Mouse (Mus musculus) small intestine, adult 2 months (tissue): Measurements from ENCODE around the gene Phykpl.

ENCODE experiments used
- CTCF ChIP-seq: fragments of 200-500 bp; IDR thresholded peaks from 2 replicates; pipeline ENCODE4 v1.5.1; 2012; ENCODE audit warnings: low read depth, mild to moderate bottlenecking, control low read depth, inconsistent platforms, low read length, moderate library complexity, mixed read lengths; ENCODE audit not compliant: insufficient replicate concordance, insufficient read length; ENCODE audit errors: extremely low read depth
- POLR2A ChIP-seq: fragments of 200-500 bp; IDR thresholded peaks from 2 replicates; pipeline ENCODE4 v1.6.1; 2012; ENCODE audit warnings: low read depth, mild to moderate bottlenecking, control low read depth, inconsistent platforms, low read length, moderate library complexity

GRCm38 (mm10) chr11:51652889-51653418 is 68.4 kb downstream of the Phykpl start:
- TF ChIP-seq CTCF = no peak
- TF ChIP-seq POLR2A = no peak
